Mouse (Mus musculus) skeletal muscle tissue, adult 2 months (tissue): ENCODE measurements around the gene Tdrd1.

Experiments
- DNase-seq: peaks from one replicate; pipeline ENCODE4 v3.0.0-alpha.2; 2012; ENCODE audit warnings: low read depth, low spot score

Tdrd1 gene

DNA sequence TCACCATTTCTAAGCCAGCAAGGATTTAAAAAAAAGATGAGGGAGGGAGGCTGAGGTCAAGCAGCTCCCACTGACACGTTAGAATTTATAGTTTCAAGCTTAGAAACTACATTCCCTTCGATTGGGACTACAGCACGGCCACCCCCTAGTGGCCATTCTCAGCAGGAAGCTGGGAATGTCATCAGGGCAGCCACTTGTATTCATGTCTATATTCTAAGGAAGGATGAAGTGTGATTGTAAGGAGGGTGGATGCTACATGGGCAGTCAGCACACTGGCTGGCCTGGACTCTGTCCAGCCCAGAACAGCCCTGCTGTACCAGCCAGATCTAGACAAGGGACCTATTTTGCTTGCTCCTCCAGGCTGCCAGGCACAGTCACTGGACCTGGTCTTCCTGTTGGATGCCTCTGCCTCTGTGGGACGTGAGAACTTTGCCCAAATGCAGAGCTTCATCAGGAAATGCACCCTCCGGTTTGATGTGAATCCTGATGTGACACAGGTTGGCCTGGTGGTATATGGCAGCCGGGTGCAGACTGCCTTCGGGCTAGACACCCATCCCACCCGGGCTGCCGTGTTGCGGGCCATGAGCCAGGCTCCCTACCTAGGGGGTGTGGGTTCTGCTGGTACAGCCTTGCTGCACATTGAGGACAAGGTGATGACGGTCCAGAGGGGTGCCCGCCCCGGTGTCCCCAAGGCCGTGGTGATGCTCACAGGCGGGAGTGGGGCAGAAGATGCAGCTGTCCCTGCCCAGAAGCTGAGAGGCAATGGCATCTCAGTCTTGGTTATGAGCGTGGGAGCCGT is 82.7 kb downstream of the Tdrd1 start:
- DNase-seq = no peak

DNA sequence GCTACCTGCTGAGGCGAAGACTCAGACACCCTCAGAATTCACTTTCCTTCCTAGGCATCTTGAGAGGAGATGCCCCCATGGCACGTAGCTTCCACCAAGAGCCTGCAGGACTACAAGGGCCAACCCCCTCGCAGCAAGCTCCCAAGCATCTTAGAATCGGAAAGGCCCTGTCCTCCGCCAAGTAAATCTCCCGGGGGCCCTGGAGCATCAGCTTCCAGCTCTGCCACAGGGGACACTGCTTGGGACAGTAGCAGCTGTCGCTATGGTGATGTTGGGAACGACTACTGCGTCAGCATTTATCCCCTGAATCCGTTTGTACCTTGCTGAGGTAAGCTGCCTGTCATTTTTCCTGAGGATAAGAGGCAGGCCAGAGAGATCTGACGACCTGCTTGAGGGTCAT is 84.6 kb downstream of the Tdrd1 start:
- DNase-seq = no peak

DNA sequence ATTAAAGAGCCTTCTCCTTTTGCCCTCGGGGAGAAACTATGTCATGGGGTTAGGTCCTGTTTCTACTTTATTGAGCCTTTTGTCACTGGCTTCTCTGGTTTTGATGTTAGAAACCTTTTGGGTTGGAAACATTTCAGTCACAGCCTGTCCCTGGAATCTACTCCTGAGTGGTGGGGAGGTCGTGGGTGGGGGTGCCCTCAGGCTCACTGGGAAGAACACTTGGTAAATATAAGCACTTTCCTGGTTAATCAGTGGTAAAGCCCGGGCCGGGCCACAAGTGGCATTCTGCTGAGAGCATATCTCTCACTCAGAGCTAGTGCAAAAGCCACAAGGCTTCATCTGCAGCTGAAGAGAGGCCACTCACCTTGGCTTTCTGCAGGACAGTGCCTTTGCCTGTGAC is 87.8 kb downstream of the Tdrd1 start:
- DNase-seq = no peak

DNA sequence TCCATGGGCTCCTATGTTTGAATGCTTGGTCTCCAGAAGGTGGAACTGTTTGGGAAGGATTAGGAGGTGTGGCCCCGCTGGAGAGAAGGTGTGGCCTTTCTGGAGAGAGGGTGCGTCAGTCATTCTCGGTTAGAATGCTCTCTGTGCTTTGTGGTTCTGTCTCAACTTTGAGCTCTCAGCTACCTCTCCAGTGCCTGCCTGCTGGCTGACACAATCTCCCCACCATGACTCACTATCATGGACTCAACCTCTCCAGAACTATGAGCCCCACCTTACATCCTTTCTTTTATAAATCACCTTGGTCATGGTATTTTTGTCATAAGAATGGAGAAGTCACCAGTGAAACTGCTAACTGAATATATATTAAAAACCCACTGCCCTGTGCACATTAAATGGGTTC is 88.6 kb downstream of the Tdrd1 start:
- DNase-seq = no peak

DNA sequence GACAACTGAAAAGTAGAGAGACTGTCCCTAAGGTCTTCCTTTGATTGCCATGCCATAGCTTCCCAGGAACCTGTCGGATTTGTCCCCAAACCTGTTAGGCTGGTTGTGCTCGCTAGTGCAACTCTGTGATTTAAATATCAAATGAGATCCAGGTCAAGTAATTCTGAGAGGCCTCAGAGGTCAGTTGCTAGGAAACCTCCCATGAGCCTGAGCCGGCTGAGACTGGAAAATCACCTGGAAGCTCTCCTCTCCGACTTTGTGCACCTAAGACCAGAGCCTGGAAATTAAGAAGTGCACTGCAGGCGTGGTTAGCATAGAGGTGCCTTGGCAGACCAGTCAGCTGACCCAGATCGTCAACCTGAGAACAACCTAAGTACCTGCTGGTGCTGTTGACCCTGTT is 89.1 kb downstream of the Tdrd1 start:
- DNase-seq = no peak
